Mouse (Mus musculus): ENCODE measurements at regions not wholly inside any gene's neighbourhood (a gene's known extent, or its start where the extent isn't known, plus 50 kb on each side); places are given as distances from the start of the nearest gene placed in this dataset.

DNA sequence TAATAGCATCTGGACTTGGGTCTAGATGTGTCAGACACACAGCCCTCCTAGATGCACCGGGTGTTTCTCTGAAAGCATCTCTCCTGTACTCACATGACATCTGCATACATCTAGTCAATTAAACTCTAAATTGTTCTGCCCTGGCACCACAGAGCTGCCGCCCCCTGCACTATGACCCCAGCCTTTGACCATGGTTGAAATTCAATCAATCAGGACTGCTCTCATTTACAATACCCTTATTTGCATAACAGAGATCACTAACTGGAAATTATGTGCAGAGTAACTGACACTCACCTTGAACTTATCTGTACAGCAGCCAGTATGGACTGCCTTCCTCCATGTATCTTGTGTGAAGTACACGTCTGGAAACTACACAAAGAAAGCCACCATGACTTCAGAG, 193.5 kb upstream of the Arpp21 start:
- DNase-seq: no peak

DNA sequence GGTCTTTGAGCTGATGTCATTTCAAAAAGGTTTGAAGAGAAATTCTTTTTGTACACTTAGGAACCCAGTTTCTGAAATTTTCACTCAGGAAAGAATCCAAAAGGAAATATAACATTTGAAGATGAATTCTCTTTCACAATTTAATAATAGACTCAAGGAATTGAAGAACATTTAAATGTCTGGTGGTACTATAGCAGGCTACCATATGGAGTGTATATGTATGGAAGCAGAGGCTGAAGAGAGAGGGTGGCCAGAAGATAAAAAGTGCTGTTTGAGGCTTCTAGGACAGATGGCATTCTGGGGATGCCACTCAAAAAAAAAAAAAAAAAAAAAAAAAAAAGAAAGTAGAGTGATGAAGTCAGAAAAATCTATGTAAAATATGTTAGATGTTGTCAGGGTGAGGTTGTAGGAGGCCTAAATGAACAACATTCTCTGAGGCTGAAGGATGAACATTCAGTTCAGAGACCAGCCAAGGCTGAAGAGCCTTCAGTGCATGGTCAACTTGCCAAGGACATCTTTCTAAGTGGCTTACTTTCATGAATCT, 170.1 kb upstream of the Arpp21 start:
- no peak for DNase-seq

DNA sequence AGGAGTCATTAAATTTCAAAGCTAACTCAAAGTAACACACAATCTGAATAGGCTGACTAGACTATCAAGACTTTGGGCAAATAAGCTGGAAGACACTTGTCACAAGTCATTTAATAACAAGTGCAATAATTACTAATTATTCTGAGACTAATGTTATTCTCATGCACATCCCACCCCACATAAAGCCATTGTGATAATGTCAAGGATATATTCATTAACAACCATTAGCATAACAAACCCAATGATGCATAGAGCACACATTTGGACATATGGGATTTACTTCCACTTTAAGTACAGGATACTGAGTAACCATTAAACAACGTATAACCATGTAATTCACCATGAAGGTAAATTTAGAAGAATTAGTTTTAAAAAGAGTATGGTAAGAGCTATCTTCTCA, 135.0 kb upstream of the Arpp21 start:
- no peak for DNase-seq

DNA sequence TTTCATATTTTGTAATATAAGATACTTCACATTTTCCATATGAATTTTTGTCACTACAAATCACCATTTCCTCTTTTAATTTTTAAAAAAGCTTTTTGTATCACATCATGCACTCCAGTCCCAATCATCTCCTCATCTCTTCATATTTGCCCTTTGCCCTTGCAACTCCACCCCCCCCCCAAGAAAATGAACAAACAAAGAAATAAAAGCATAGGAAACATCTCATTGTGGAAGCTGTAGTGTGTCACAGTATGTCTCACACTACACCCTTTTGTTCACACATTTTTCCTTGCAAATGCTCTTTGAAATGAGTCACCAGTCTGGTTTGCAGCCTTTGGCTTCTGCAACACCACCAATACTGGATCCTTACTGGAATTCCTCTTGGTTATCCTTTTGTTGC, 131.6 kb upstream of the Arpp21 start:
- no peak for DNase-seq

DNA sequence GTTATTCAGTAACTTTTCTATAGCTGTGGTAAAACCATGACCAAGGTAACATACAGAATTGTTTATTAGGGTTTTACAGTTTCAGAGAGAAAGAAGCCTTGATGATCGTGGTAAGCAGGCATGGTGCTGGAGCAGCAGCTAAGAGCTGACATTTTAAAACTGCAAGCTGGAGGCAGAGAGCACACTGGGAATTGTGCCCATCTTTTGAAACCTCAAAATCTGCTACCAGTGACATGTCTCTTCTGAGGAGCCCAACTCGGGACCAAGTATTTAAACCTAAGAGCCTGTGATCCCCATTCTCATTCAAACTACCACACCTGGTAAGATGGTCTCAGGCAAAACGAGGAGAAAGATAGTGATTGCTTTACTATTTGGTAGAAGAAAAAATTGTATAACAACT, 125.6 kb upstream of the Arpp21 start:
- no peak for DNase-seq

DNA sequence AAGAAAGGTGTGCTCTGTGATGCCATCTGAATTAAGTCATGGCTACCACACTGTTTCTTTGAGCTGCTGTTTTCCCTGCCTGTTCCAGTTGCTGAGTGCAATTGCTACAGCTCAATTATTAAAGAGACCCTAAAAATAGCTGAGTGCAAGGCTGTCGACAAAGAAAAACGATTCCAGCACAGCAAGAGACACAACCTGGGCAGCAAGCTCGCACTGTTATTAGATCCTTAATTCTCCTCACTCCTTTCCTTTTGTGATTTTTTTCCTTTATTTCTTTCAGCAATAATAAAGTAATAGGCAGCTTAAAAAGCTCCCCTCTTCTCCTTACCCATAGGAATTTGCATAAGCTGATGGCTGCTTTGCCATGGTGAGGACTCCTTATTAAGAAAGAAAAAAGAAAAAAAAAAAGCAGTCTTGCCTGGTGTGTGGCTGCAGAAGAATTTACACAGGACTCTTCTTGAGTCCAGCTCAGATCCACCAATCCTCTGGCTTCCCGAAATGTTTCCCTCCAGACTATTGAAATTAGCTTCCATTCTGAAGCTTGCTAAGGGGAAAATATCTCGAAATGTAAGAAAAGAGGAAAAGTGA, 123.1 kb upstream of the Arpp21 start:
- no peak for DNase-seq

DNA sequence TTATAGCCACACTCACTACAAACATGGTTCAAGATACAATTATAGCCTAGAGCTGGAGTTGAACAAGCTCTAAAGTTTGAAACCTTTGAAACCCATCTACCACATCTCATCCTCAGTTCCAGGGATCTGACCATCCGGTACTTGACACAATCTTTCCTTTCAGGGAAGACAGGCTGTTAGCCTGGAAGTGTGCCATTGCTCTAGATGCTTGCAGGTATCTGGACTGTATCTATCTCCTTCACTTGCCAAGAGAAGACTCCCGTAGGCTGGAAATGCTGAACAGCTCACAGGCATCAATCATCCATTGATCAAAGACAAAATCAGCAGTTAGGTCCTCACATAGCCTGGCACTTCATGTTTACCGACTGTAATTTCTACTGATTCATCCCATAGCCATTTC, 117.5 kb upstream of the Arpp21 start:
- DNase-seq: no peak

DNA sequence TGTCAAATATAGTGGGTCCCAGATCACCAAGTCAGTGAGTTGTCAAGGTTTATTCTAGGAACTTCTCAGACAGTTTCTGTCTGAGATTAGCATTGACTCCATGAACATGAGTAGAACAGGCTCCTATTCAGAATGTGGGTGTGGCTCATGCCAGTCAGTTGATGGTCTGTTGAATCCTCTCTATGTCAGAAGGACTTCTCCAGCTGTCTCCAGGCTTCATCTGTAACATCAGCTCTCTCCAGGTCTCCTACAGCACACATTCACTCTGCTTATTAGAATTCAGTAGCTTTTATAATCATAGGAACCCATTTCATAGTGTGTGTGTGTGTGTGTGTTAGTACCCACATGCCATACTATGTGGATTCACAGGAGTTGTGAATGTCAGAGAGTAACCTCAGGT, 113.2 kb upstream of the Arpp21 start:
- no peak for DNase-seq

DNA sequence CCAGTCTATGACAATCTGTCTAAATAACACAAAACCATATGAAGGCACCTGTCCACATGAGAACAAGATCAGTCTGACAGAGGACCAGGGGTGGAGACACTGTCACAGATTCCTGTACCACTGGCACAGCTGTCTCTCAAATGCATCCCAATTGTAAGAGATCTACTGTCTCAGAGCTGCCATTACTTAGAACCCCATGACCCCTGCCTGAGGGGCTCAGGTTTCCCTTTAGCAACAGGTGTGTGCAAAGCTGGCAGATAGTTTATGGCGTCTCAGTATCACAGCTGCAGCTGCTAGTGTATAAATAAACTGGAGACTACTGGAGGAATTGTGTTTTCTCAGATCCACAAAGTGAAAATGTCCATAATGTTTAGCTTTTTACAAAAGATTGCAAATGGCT, 109.1 kb upstream of the Arpp21 start:
- DNase-seq: no peak

DNA sequence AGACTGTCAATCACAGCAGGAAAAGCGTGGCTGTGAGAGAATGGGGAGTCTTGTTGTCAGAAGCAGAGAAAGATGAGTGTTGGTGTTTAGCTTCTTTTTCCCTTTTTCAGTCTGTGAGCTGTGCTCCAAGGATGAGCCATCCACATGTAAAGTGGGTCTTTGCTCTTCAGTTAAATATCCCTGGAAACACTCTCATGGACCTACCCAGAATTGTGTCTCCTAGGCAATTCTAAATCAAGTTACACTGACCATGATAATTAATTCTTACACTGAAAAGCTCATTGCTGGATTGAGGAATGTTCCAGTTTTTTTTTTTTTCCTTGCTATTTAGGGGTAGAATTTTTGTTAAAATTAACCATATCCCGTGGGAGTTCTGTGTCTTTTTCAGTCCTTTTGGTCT, 104.6 kb upstream of the Arpp21 start:
- DNase-seq: no peak

DNA sequence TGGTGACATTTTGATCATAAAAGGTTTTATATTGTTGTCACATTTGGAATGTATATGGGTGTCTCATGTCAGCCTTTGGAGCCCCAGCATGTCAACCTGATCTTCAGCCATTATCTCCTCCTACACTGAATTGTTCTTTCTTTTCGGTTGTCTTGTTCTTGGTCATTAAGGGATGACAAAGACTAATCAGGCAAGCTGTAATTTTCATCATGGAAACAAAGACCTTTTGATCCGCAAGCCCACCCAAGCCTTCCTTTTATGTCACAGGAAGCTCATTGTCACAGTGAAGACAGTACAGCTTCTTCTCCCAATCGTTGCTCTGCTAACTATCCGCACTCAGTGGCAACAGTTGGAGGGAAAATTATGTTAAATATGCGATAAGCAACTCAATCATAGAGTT, 84.3 kb upstream of the Arpp21 start:
- DNase-seq: no peak

DNA sequence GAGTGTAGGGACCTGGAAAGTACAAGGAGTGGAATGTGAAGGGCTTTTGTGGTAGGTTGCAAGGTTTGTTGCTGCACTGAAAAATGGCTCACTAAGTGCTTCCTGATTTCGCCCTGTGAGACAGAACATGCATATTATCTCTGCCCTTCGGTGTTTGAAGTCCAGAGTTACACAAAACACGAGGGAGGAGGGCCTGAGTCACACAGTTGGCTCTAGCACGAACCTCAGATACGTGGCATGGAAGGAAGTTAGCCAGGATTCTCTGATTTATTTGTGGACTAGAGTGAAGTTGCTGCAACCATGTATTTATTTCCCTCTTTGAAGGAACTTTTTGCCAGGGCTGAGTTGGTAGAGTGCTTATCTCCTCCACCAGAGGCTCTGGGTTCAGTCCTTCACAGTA, 73.2 kb upstream of the Arpp21 start:
- no peak for DNase-seq

DNA sequence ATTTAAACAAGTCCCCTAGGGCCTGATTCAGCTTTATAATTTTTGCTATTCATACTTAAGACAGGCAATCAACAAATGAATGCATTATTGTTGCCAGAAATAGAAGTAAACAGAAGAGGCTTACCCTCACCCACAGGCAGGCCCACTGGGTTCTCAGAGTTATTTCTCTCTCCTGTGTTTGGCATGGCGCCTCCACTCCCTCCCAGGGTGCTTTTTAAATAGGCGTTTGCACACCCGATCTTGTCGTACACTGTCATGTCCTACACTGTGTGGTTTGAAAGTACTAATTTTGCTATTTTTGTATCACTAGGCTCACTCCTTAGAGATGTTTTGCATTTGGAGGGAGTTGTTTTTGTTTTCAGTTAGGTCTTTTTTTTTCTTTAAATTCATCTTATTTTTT, 72.1 kb upstream of the Arpp21 start:
- no peak for DNase-seq

DNA sequence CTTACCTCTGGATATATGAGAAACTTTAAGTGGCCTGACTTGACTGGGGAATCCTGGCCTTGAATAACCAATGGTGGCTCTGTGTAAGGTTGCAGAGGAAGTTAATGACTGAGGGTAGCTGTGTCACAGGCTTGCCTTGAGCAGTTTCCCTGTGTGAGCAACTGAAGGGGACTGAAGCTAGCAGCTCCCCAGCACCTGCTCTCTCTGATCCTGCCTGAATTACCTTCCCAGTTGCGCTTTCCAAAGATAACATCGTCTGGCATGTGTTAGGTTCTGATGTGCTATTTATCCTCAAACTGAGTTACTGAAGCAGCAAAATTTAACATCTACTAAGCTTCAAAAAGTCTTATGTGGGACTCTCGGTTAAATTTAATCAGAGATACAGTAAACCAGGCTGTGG, 56.1 kb upstream of the Arpp21 start:
- DNase-seq: no peak
